In genomic region chr10:103367371-103368295, GRCm38 (mm10) we compare ENCODE assay signal across 8 mouse cellular contexts. TPM values are rescaled to one million over a fixed set of nuclear protein-coding genes. Genes with fewer than 3 reads are reported as not detected.
A peak's percentile ranks its signal among the peaks of the same experiment; 100 is the strongest.
DNase-seq lines count a peak whose midpoint lies in the region; ATAC-seq and TF ChIP-seq lines count a peak whose summit lies in the region.

TSS of gene Slc6a15 (plus strand) at chr10:103367783.

- peak; percentile 66 for ATAC-seq in heart, embryonic 16.5 days (replicated peaks; ENCODE audit: extremely low read depth, insufficient read depth, low FRiP score)
- ATAC-seq in lung, embryonic 15.5 days (ENCODE audit: borderline replicate concordance, extremely low read depth, low FRiP score, low TSS enrichment): peak; percentile 68
- ATAC-seq in inflammation-experienced regulatory T-cells, adult 6 months: no peak

- peak within 1 kb of the TSS; percentile 58 for H3K4me3 ChIP-seq in lung, adult 2 months (replicated peaks; ENCODE audit: extremely low read depth, low read depth, low read length)
- peak within 1 kb of the TSS; percentile 99 for H3K4me3 ChIP-seq in cortical plate, adult 2 months (ENCODE audit: insufficient read depth, low read length)
- H3K4me3 ChIP-seq in heart, embryonic 16.5 days (ENCODE audit: low read length): peak within 1 kb of the TSS; percentile 70
- H3K4me3 ChIP-seq in lung, embryonic 15.5 days: peak within 1 kb of the TSS; percentile 53

- no peak for TF ChIP-seq POLR2A in lung, adult 2 months (IDR thresholded peaks at IDR 0.05; ENCODE audit: borderline replicate concordance, extremely low read depth, low read depth, low read length)
- TF ChIP-seq POLR2A in cortical plate, adult 2 months (IDR thresholded peaks at IDR 0.05; ENCODE audit: extremely low read depth, insufficient read depth, low read length): 0 out of 2 replicates have a peak, but pooled peaks have one; percentile 13

- under 1% methylated on average over 43 of the region's 43 CpGs for WGBS in lung, adult 2 months
- WGBS in heart, embryonic 16.5 days: 1% methylated on average over 41 of the region's 43 CpGs
- WGBS in lung, embryonic 15.5 days: under 1% methylated on average over 41 of the region's 43 CpGs

- H3K36me3 ChIP-seq in heart, embryonic 16.5 days (ENCODE audit: control insufficient read depth, insufficient read depth): no peaks in the 10 kb centered on the region
- no peaks in the 10 kb centered on the region for H3K36me3 ChIP-seq in lung, embryonic 15.5 days

- TF ChIP-seq CTCF in lung, adult 2 months (IDR thresholded peaks at IDR 0.05; ENCODE audit: insufficient read depth, low read length): no peak
- TF ChIP-seq CTCF in cortical plate, adult 2 months (IDR thresholded peaks at IDR 0.05; ENCODE audit: extremely low read depth, insufficient read depth, low read length): no peak

- peak within 1 kb of the TSS; percentile 98 for H3K4me2 ChIP-seq in heart, embryonic 16.5 days (ENCODE audit: low read depth, low read length)
- peak within 1 kb of the TSS; percentile 95 for H3K4me2 ChIP-seq in lung, embryonic 15.5 days

- H3K9ac ChIP-seq in heart, embryonic 16.5 days (ENCODE audit: low read length): peak within 1 kb of the TSS; percentile 56
- peak within 1 kb of the TSS; percentile 37 for H3K9ac ChIP-seq in lung, embryonic 15.5 days

- H3K27ac ChIP-seq in cortical plate, adult 2 months (ENCODE audit: insufficient read depth, low read length): peak within 1 kb of the TSS; percentile 54
- H3K27ac ChIP-seq in heart, embryonic 16.5 days (ENCODE audit: low read length): no peak within 1 kb of the TSS
- H3K27ac ChIP-seq in lung, embryonic 15.5 days: no peak within 1 kb of the TSS

- H3K4me1 ChIP-seq in lung, adult 2 months (ENCODE audit: control insufficient read depth, insufficient read depth, low read length): no peaks in the 10 kb centered on the region
- no peaks in the 10 kb centered on the region for H3K4me1 ChIP-seq in cortical plate, adult 2 months (ENCODE audit: control insufficient read depth, insufficient read depth, low read length)
- peaks cover 8% of the 10 kb centered on the region; the same call in 1 of the 2 replicates for H3K4me1 ChIP-seq in heart, embryonic 16.5 days (ENCODE audit: control insufficient read depth, insufficient read depth, low read length)
- H3K4me1 ChIP-seq in lung, embryonic 15.5 days: peaks cover 14% of the 10 kb centered on the region

- peaks cover 4% of the 10 kb centered on the region; the same call in 1 of the 2 replicates for H3K27me3 ChIP-seq in heart, embryonic 16.5 days (ENCODE audit: control insufficient read depth, insufficient read depth, low read length)
- H3K27me3 ChIP-seq in lung, embryonic 15.5 days: peaks cover 22% of the 10 kb centered on the region

- peak; percentile 13 for DNase-seq in lung, adult 2 months
- no peak for DNase-seq in lung, postnatal 25 days (ENCODE audit: low spot score)
- peak; percentile 45 to 65 for DNase-seq in layer of hippocampus, adult 18-20 months (ENCODE audit: low spot score in 2 of 2)
- peak; percentile 78 for DNase-seq in retina, postnatal 1 day

- no peaks in the 10 kb centered on the region for H3K9me3 ChIP-seq in heart, embryonic 16.5 days (replicated peaks; ENCODE audit: control insufficient read depth, low read length)
- no peaks in the 10 kb centered on the region for H3K9me3 ChIP-seq in lung, embryonic 15.5 days

RNA-seq across cellular contexts. Expression of gene Slc6a15, which starts in this region (rescaled TPM):
- polyA plus RNA-seq in lung, adult 2 months (2012; rRNA removed): 0.88 and 0.98 TPM in 2 replicates
- polyA plus RNA-seq in cortical plate, adult 2 months (2012; rRNA removed): 29.8 and 32.0 TPM in 2 replicates
- 0.65 and 0.66 TPM in 2 replicates for polyA plus RNA-seq in heart, embryonic 16.5 days (2015; fragmentation: Nextera tagmentation; extraction: Ambion mirVana)
- 10 to 100 TPM; 66.7 to 69.3 TPM for total RNA-seq in layer of hippocampus, adult 18-20 months (2021)
- 0.88 and 1.1 TPM in 2 replicates for polyA plus RNA-seq in lung, embryonic 15.5 days (2015; fragmentation: Nextera tagmentation; extraction: Ambion mirVana)
- polyA plus RNA-seq in inflammation-experienced regulatory T-cells, adult 6 months (2017; shearing (Covaris generic)): not detected

Comparison
In these comparisons a context has a peak if more than half of its experiments do, and no peak if none do; other contexts are left out.
1. RNA of gene Slc6a15 (polyA plus RNA-seq): 29.8 to 32.0 TPM in cortical plate, adult 2 months; 0.88 to 1.1 TPM in lung, embryonic 15.5 days, 0.88 to 0.98 TPM in lung, adult 2 months, 0.65 to 0.66 TPM in heart, embryonic 16.5 days and not detected in inflammation-experienced regulatory T-cells, adult 6 months; every median in the first group is over 10 times any median in the second.
2. Peak in DNase-seq and H3K4me3 ChIP-seq in lung, adult 2 months; RNA of the gene not detected or under 1 TPM.
3. Peak in ATAC-seq, H3K4me3 ChIP-seq, H3K9ac ChIP-seq and H3K4me2 ChIP-seq in heart, embryonic 16.5 days; RNA of the gene not detected or under 1 TPM.
4. Peak in every context shown above with its lines, with median percentiles within 50 percentile points of each other: H3K4me3 ChIP-seq.